Mouse (Mus musculus) MEL (cell line): ENCODE results near the gene Nsun2. TPM values are rescaled to one million over a fixed set of nuclear protein-coding genes. Genes with fewer than 3 reads are reported as not detected.

Experiments
- DNase-seq: peaks from one replicate; pipeline ENCODE4 v3.0.0; 2011; ENCODE audit warnings: low read depth, low spot score
- H3K27ac ChIP-seq: 2 replicates; pipeline ENCODE4 v1.5.1; 2012; ENCODE audit warnings: low read depth, mild to moderate bottlenecking, control low read depth, low read length, moderate library complexity; ENCODE audit not compliant: control insufficient read depth
- H3K27me3 ChIP-seq, 2 experiments: fragments of 150-350 bp in 1 of 2; sonication (generic) in 1 of 2; 2 replicates each; pipeline ENCODE4 v1.6.1; 2012; ENCODE audit warnings: low read length in 2 of 2, mild to moderate bottlenecking in 2 of 2, improper control_type of control experiment in 1 of 2, moderate library complexity in 1 of 2; ENCODE audit not compliant: insufficient read depth in 2 of 2, control insufficient read depth in 1 of 2
- H3K36me3 ChIP-seq, 2 experiments: 2 replicates each; pipeline ENCODE4 v1.6.1; 2012 to 2014; ENCODE audit warnings: low read length in 2 of 2, improper control_type of control experiment in 1 of 2, inconsistent platforms in 1 of 2, mild to moderate bottlenecking in 1 of 2; ENCODE audit not compliant: insufficient read depth in 2 of 2, control insufficient read depth in 1 of 2
- H3K4me1 ChIP-seq, 2 experiments: fragments of 150-350 bp in 1 of 2; sonication (generic) in 1 of 2; 2 replicates each; pipeline ENCODE4 v1.6.1; 2012; ENCODE audit warnings: low read length in 2 of 2, improper control_type of control experiment in 1 of 2, mild to moderate bottlenecking in 1 of 2; ENCODE audit not compliant: insufficient read depth in 2 of 2, control insufficient read depth in 1 of 2
- H3K4me3 ChIP-seq, 2 experiments: fragments of 150-350 bp in 1 of 2; sonication (generic) in 1 of 2; 2 replicates each; pipeline ENCODE4 v1.5.1; 2012; ENCODE audit warnings: low read depth in 2 of 2, low read length in 2 of 2, mild to moderate bottlenecking in 2 of 2, moderate library complexity in 2 of 2, control low read depth in 1 of 2, improper control_type of control experiment in 1 of 2; ENCODE audit not compliant: control insufficient read depth in 1 of 2, insufficient read depth in 1 of 2
- H3K79me2 ChIP-seq: 2 replicates; pipeline ENCODE4 v1.6.1; 2012; ENCODE audit warnings: mild to moderate bottlenecking, low read length, moderate library complexity; ENCODE audit not compliant: control insufficient read depth, poor library complexity, insufficient read depth
- H3K9ac ChIP-seq: 2 replicates; pipeline ENCODE4 v1.6.1; 2012; ENCODE audit warnings: low read depth, mild to moderate bottlenecking, control low read depth, low read length, moderate library complexity; ENCODE audit not compliant: control insufficient read depth, poor library complexity, severe bottlenecking
- H3K9me3 ChIP-seq: fragments of 150-350 bp; sonication (generic); replicated peaks from 2 replicates; pipeline ENCODE4 v1.6.1; 2012; ENCODE audit warnings: mild to moderate bottlenecking, low read length, improper control_type of control experiment, moderate library complexity; ENCODE audit not compliant: insufficient read depth
- CHD1 ChIP-seq: IDR thresholded peaks from 2 replicates; pipeline ENCODE4 v1.6.1; 2012; ENCODE audit warnings: low read depth, mild to moderate bottlenecking, inconsistent platforms, low read length, improper control_type of control experiment
- E2F4 ChIP-seq: IDR thresholded peaks from 2 replicates; pipeline ENCODE4 v1.6.1; 2011; ENCODE audit warnings: low read depth, low read length, improper control_type of control experiment, borderline replicate concordance
- EP300 ChIP-seq, 2 experiments: IDR thresholded peaks; 2 replicates each; pipeline ENCODE4 v1.6.1; 2011; ENCODE audit warnings: improper control_type of control experiment in 2 of 2, low read length in 2 of 2, low read depth in 1 of 2, mild to moderate bottlenecking in 1 of 2
- ETS1 ChIP-seq: IDR thresholded peaks from 2 replicates; pipeline ENCODE4 v1.6.1; 2012; ENCODE audit warnings: low read depth, mild to moderate bottlenecking, inconsistent platforms, low read length, improper control_type of control experiment, moderate library complexity
- GATA1 ChIP-seq: IDR thresholded peaks from 2 replicates; pipeline ENCODE4 v1.6.1; 2011; ENCODE audit warnings: low read depth, low read length, improper control_type of control experiment
- HCFC1 ChIP-seq: IDR thresholded peaks from 2 replicates; pipeline ENCODE4 v1.6.1; 2012; ENCODE audit warnings: low read depth, mild to moderate bottlenecking, inconsistent platforms, low read length, improper control_type of control experiment, moderate library complexity
- KAT2A ChIP-seq: conservative IDR thresholded peaks from 2 replicates; pipeline ENCODE4 v1.6.1; 2012; ENCODE audit warnings: low read depth, low read length, improper control_type of control experiment, inconsistent platforms
- MAX ChIP-seq: IDR thresholded peaks from 2 replicates; pipeline ENCODE4 v1.6.1; 2011; ENCODE audit warnings: low read length, improper control_type of control experiment
- MAZ ChIP-seq: IDR thresholded peaks from 2 replicates; pipeline ENCODE4 v1.6.1; 2012; ENCODE audit warnings: low read depth, mild to moderate bottlenecking, inconsistent platforms, low read length, improper control_type of control experiment
- MYB ChIP-seq: IDR thresholded peaks from 2 replicates; pipeline ENCODE4 v1.6.1; 2011; ENCODE audit warnings: mild to moderate bottlenecking, low read depth, low read length, improper control_type of control experiment
- MYC ChIP-seq: IDR thresholded peaks from 2 replicates; pipeline ENCODE4 v1.6.1; 2011; ENCODE audit warnings: low read depth, mild to moderate bottlenecking, low read length, improper control_type of control experiment, moderate library complexity
- NRF1 ChIP-seq: IDR thresholded peaks from 2 replicates; pipeline ENCODE4 v1.6.1; 2014; ENCODE audit warnings: low read depth, mild to moderate bottlenecking, inconsistent platforms, low read length, improper control_type of control experiment, moderate library complexity; ENCODE audit not compliant: poor library complexity, insufficient read depth, severe bottlenecking
- POLR2A ChIP-seq, 2 experiments: IDR thresholded peaks; 2 replicates each; pipeline ENCODE4 v1.6.1; 2011 to 2012; ENCODE audit warnings: low read length in 2 of 2, mild to moderate bottlenecking in 2 of 2, control low read depth in 1 of 2, improper control_type of control experiment in 1 of 2, low read depth in 1 of 2, moderate library complexity in 1 of 2; ENCODE audit not compliant: control insufficient read depth in 1 of 2, insufficient read depth in 1 of 2, poor library complexity in 1 of 2
- RCOR1 ChIP-seq: IDR thresholded peaks from 2 replicates; pipeline ENCODE4 v1.6.1; 2012; ENCODE audit warnings: low read depth, mild to moderate bottlenecking, inconsistent platforms, low read length, improper control_type of control experiment
- SIN3A ChIP-seq: IDR thresholded peaks from 2 replicates; pipeline ENCODE4 v1.6.1; 2012; ENCODE audit warnings: low read length, improper control_type of control experiment, inconsistent platforms
- TAL1 ChIP-seq: IDR thresholded peaks from 2 replicates; pipeline ENCODE4 v1.6.1; 2012; ENCODE audit warnings: mild to moderate bottlenecking, inconsistent platforms, low read length, moderate library complexity, mixed read lengths
- TBP ChIP-seq: IDR thresholded peaks from 2 replicates; pipeline ENCODE4 v1.8.0; 2011; ENCODE audit warnings: low read depth, low read length, improper control_type of control experiment
- TCF12 ChIP-seq: IDR thresholded peaks from 2 replicates; pipeline ENCODE4 v1.6.1; 2014; ENCODE audit warnings: low read depth, mild to moderate bottlenecking, inconsistent platforms, low read length, improper control_type of control experiment, moderate library complexity
- UBTF ChIP-seq: IDR thresholded peaks from 2 replicates; pipeline ENCODE4 v1.6.1; 2012; ENCODE audit warnings: low read depth, mild to moderate bottlenecking, inconsistent platforms, low read length, improper control_type of control experiment, moderate library complexity, borderline replicate concordance; ENCODE audit not compliant: insufficient read depth
- polyA plus RNA-seq, 2 experiments: library from polyadenylated mRNA; stranded (reverse) in 1 of 2; unstranded in 1 of 2; fragments of >175 nt in 1 of 2; fragments of >200 nt in 1 of 2; gene quantifications; 2 replicates each; pipeline versions ENCODE4 v1.2.1 to v1.2.4; 2012; ENCODE audit warnings: low replicate concordance in 2 of 2, low read depth in 1 of 2; ENCODE audit not compliant: insufficient read length in 2 of 2, insufficient read depth in 1 of 2, missing spikeins in 1 of 2
- total RNA-seq: library from RNA; depleted of rRNA; stranded (reverse); fragments of 300-350 nt; gene quantifications from 2 replicates; pipeline ENCODE4 v1.2.3, GENCODE M21; 2012

Nsun2 gene
- total and polyA plus RNA-seq, 3 experiments, result 277 to 303 (median 302) TPM

DNA sequence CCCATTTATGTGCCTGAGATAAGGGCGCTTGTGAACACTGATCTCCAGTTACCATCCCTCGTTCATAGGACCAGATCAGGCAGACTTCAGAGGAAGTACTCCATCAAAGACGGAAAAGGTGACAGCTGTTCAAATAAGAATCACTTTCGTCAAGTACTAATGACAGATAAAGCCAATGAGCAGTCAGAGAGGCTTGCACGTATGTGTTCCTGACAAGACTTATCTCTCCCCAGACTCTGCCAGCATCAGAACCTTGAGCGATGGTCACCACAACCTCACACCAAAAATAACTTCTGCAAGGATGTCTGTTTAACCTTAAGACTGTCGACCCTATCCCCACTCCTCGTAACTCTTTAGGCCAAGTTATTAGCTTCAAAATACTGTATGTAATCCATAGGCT lies 75.2 kb downstream of the Nsun2 start:
- Histone ChIP-seq H3K27ac (no peak overlapping the region), H3K36me3 (peaks cover 0 to 22% of the 10 kb centered on the region in 2 experiments; a peak in 3 of 4 replicates)
- TF ChIP-seq HCFC1 (no peak), MAZ (no peak), MAX (no peak), E2F4 (no peak), MYC (no peak), TBP (no peak), TCF12 (0 out of 2 replicates have a peak, but pooled peaks have one; percentile 45), EP300 (IDR thresholded peaks at IDR 0.05; ENCODE audit: low read depth in 1 of 2, low read length in 2 of 2) (peak; percentile 37 to 59; a peak in 3 of 4 replicates), NRF1 (no peak), KAT2A (no peak), GATA1 (peak; percentile 59), UBTF (no peak), MYB (no peak), TAL1 (peak; percentile 38; the same call in 1 of the 2 replicates), SIN3A (peak; percentile 47; the same call in 1 of the 2 replicates), ETS1 (peak; percentile 59), RCOR1 (peak; percentile 40; the same call in 1 of the 2 replicates)
- TF ChIP-seq, all 39 proteins: peak for 7
- H3K79me2 ChIP-seq, result peaks cover 18% of the 10 kb centered on the region
- H3K9ac ChIP-seq, result no peak overlapping the region
- peak; percentile 62 for DNase-seq
- no peaks in the 10 kb centered on the region for H3K9me3 ChIP-seq
- no peak overlapping the region; a peak in 1 of 4 replicates for H3K4me3 ChIP-seq
- no peaks in the 10 kb centered on the region for H3K27me3 ChIP-seq
- H3K4me1 ChIP-seq, result peaks cover 0 to 26% of the 10 kb centered on the region in 2 experiments; a peak in 2 of 4 replicates

DNA sequence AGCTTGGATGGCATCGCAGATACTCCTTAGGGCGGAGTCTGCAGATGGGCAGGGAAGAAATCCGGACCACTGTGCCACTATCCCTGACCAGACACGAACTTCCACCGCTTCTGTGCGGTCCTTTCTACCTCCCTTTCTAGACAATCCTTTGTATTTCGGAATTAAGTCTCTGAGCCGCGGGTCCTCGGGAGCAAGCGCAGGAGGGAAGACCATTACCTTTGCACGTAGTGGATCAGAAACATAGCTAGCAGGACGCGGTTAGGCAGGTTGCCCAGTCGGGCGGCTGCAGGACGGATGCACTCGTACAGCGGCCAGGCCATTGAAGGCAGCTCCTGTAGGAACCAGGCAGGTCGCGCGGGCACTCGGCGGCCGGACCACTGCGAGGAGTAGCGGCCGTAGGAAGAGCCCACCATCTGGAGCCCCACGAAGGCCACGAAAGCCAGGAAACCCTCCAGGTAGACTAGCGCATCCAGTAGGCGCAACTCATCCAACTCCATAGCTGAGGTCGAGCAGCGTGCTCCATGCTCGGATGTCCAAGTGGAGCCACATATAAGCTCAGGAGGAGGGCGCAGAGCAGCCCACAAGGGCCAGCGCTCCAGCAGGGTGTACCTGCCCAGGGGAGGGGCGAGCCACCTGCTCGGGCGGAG lies 77.3 kb downstream of the Nsun2 start:
- Histone ChIP-seq H3K4me3 (peak overlapping the region; percentile 75 to 91), H3K9ac (peak overlapping the region; percentile 51), H3K27me3 (no peaks in the 10 kb centered on the region), H3K27ac (no peak overlapping the region), H3K79me2 (peaks cover 28% of the 10 kb centered on the region), H3K36me3 (peaks cover 16 to 41% of the 10 kb centered on the region in 2 experiments), H3K4me1 (peaks cover 4 to 35% of the 10 kb centered on the region in 2 experiments), H3K9me3 (no peaks in the 10 kb centered on the region)
- no peak for DNase-seq
- TF ChIP-seq CHD1 (no peak), SIN3A (peak; percentile 53; the same call in 1 of the 2 replicates), POLR2A (IDR thresholded peaks at IDR 0.05; ENCODE audit: control insufficient read depth in 1 of 2, insufficient read depth in 1 of 2, low read depth in 1 of 2, low read length in 2 of 2, poor library complexity in 1 of 2) (peak; percentile 24 to 25; a peak in 1 of 4 replicates)
- TF ChIP-seq, all 39 proteins: peak for 2
